Mouse (Mus musculus): ENCODE data around the gene Camta1.

Camta1 gene

GRCm38 (mm10) chr4:151240465-151240864 is 621.2 kb downstream of the Camta1 start:
- DNase-seq = no peak

DNA sequence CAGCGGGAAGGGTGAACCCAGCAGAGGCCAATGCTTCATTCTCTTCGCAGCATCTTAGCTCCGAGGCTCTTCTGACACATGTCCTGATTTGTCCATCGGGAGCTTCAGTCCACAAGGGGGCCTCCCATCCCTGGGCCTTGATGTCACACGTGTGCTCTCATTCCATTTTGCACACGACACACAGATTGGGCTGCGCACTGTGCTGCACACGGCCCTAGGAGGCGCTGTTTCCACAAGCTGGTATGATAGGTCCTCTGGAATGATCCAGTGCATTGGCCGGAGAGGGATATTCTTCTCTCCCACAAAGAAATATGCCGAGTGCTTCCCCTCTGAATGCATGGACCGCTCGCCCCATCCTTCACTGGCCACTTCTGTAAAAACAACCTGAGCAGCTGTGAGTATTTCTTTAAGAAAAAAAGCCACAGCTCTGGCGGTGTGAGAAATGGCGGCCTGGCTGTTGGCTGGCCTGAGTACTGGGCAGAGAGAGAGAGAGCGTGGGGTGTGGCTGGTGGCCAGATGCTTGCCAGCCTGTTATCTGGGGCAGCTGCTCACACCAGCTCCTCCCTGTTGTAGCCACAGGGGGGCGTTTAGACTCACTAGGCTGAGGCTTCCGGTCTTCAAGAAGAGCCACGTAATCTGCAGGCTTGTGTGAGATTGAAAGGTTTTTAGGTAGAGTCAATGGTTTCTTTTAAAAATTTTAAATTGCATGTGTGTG is 622.5 kb downstream of the Camta1 start:
- DNase-seq = no peak

GRCm38 (mm10) chr4:151237501-151237900 is 624.2 kb downstream of the Camta1 start:
- no peak for DNase-seq

DNA sequence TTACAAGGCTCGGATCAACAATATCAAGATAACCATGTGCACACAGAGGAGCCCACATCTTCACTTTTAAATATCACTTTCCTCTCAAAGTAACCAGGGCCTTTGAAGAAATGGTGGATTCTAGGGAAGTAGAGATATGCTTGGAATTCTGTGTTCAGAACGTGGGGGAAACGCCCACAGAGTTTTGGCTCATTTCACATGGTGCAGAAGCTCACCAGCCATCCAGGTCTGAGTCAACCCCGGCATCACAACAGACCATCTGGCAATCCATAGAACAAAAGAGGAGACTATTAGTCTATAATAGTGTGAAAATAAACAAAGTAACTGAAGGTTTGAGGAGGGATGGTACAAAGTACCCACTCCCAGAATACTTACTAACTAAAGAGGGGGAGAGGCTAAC is 626.7 kb downstream of the Camta1 start:
- no peak for DNase-seq

- DNase-seq = no peak
Observed at GRCm38 (mm10) chr4:151232028-151232427, 629.6 kb downstream of the Camta1 start.

GRCm38 (mm10) chr4:151229073-151229472 is 632.6 kb downstream of the Camta1 start:
- DNase-seq = no peak

GRCm38 (mm10) chr4:151226496-151226895 is 635.2 kb downstream of the Camta1 start:
- DNase-seq = no peak

- DNase-seq = no peak
Observed at GRCm38 (mm10) chr4:151224017-151224416, 637.7 kb downstream of the Camta1 start.

- DNase-seq = no peak
Observed at GRCm38 (mm10) chr4:151223263-151223996, 638.2 kb downstream of the Camta1 start.

- peak in 1 of 2 experiments; percentile 57 for DNase-seq
Observed at GRCm38 (mm10) chr4:151222635-151223034, 639.0 kb downstream of the Camta1 start.

GRCm38 (mm10) chr4:151216553-151217292 is 645.0 kb downstream of the Camta1 start:
- peak; percentile 42 to 66 for DNase-seq

GRCm38 (mm10) chr4:151215866-151216265 is 645.8 kb downstream of the Camta1 start:
- DNase-seq = no peak

DNA sequence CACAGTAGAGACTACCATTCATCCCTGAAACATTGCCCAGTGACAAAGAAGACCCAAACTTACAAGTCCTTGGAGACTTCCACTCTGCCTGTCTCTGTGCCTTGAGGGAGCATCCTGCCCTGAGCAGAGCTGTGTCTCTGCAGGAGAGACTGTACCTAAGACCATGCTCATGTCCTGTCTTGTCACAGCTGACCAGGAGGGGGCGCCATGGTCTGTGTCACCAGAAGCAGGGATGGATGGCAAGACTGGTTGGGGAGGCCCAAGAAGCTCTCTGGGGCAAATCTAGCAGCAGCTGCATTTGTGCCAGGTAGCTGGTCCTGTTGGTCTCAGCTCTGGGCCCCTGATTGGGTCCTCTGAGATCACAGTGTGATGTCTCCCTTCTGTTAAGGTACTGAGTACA is 646.5 kb downstream of the Camta1 start:
- no peak for DNase-seq

GRCm38 (mm10) chr4:151213475-151213874 is 648.2 kb downstream of the Camta1 start:
- no peak for DNase-seq

DNA sequence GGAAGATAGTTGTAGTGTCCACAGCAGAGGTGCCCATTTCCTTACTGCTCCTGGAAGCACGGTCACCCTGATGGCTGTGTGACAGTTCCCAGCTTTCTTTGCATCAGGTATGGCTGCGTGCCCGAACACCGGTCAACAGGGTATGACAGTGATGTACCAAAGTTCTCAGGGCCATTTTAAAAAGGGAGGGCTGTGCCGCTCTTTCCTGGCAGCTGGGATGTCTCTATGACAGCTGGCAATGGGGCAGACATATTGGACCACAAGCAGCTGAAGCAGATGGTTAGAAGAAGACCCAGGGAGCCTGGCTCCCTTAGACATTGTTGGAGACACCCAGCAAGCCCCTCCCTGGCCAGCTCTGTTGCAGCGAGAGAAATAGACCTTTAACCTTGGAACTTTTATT is 649.7 kb downstream of the Camta1 start:
- no peak for DNase-seq

DNA sequence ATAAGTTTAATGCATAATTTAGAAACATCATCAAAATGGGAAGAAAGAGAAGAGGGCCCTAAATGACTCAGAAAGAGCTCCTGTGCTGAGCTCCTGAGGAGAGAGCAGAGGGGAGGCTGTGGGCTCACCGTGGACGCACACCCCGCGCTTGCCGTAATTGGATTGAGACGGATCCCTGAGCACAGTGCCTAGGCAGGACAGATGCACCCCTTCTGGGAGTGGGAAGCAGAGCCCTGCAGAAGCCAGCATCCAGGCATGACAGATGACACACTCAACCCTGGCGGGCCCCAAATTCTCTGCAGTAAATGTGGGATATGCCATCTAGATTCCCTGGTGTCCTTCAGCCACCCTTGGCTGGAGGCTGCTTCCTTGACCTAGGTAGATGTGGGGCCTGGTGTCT is 654.1 kb downstream of the Camta1 start:
- DNase-seq = no peak

DNA sequence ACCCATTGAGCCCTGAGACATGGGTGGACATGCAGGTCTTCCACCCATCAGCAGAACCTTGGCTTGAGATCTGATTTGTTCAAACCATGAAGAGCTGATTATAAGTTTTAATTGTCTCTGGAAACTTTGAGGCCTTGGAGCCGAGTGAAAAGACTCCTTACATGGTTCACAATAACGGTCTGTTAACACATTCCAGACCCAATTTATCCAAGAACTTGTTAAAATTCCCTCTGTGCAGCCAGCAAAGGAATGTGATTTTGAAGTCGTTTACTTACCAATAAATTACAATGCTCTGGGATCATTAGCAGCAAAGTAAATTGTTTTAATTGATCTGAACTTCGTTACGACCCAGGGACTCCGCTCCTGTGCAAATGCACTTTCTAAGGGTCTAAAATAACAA is 658.8 kb downstream of the Camta1 start:
- no peak for DNase-seq

GRCm38 (mm10) chr4:151200316-151200715 is 661.4 kb downstream of the Camta1 start:
- no peak for DNase-seq

DNA sequence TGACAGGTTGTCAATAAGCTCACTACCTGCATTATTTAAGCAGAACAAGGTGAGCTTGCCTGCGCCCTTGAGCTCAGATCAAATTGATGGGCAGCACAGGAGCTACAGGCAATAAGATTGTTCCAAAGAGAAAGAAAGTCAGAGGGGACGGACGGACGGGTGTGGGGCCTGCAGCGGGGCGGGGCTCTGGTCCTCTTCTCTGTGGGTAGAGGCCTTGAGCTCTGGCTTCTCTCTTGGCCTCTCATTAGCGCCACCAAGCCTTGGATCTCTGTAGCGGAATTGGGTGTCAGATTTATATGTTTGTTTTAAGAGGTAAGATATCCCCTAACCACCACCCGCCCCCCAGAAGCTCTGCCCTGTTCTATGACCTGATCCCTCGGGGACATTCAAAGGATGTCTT is 666.5 kb downstream of the Camta1 start:
- no peak for DNase-seq

DNA sequence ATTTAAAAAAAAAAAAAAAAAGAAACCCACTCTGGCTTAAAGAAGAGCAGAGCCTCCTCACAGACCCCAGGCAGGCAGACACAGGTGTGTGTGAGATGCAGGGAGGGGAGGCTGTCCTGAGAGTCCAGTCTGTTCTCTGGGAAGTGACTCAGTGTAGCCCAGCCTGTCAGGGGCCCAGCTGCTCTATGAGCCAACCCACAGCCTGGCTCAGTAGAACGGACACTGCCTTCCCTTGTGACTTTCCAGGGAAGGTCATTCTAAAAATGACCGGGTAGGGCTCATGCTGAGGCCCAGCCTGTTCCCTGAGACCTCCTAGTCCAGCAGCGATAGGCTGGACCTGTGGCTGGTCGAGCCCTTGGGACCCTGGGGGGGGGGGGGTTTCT is 667.0 kb downstream of the Camta1 start:
- no peak for DNase-seq

DNA sequence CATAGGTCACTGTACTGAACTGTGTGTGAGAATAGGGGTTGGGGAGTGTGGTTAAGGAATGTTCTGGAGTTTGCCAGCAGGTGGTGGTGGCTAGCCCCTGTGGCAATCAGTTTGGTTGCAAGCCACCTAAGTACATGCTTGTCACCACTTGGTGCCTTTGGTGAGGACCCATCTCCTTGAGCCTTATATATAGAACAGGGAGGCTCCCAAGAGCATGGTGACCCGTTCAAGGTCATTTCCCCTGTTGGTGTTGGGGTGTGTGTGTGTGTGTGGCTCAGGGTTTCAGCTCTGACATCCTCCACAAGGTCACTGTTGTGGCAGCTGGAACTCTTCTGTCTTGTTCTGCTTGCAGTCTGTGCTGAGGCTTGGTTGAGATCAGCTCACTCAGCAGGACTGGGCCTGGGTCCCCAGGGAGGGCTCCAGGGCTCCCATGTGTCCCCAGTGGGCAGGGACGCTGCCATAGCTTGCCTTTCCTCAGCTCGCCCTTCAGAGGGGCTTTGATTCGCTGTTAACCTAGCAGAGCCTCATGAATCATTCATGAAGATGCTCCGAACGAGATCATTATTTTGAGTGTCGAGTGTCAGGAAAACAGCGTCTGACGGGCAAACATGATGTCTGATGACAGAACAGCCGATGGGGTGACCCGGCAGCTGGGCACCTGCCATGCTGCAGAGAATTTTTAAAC is 667.5 kb downstream of the Camta1 start:
- DNase-seq = no peak

DNA sequence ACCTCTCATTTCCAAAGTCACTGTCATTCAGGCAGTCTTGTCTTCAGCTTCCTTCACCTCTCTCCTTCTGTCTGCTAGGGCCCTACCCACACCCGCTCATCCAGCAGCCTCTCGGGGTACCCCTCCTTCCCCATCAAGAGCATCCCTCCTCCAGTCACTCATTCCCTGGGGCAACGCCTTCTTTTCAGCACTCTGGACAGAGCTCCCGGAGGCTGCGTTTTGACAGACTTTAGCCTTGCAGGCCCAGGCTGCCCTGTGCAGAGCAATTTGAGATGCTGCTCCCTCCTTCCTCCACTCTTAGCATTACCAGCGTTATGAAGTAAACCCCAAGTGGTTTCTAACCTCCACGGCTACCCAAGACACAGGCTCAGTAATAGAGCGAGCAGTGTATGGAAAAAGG is 675.2 kb downstream of the Camta1 start:
- DNase-seq = peak; percentile 69 to 77

DNA sequence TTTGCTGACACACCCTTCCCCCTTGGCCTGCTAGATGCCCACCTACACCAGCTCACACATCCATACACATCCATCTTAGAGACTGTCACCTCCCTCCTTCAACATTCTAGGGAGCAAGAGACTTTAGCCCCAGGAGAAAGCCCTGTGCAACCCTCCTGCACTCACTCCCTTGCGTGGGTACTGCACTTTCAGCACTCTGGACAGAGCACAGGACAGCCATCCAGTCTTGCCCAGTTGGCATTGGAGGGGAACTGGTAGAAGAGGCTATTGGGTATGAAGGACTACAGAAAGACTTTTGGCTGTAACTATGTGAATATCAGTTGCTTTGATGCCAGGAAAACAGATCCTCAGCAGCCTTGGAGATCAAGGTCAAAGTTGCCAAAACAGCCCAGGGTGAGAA is 675.9 kb downstream of the Camta1 start:
- DNase-seq = peak in 1 of 2 experiments; percentile 22
